Mouse (Mus musculus) activated CD4-positive, CD25-positive, alpha-beta regulatory T cell, adult 9 weeks (primary cell): ENCODE data around the gene Zfp87. TPM values are rescaled to one million over a fixed set of nuclear protein-coding genes. Genes with fewer than 3 reads are reported as not detected.

Experiments used
- polyA plus RNA-seq: library from polyadenylated mRNA; unstranded; fragments of 100-300 nt; shearing (Covaris generic); gene quantifications from one replicate; pipeline ENCODE4 v1.2.1, GENCODE M21; 2017

Gene Zfp87
- 46.9 TPM for polyA plus RNA-seq

DNA sequence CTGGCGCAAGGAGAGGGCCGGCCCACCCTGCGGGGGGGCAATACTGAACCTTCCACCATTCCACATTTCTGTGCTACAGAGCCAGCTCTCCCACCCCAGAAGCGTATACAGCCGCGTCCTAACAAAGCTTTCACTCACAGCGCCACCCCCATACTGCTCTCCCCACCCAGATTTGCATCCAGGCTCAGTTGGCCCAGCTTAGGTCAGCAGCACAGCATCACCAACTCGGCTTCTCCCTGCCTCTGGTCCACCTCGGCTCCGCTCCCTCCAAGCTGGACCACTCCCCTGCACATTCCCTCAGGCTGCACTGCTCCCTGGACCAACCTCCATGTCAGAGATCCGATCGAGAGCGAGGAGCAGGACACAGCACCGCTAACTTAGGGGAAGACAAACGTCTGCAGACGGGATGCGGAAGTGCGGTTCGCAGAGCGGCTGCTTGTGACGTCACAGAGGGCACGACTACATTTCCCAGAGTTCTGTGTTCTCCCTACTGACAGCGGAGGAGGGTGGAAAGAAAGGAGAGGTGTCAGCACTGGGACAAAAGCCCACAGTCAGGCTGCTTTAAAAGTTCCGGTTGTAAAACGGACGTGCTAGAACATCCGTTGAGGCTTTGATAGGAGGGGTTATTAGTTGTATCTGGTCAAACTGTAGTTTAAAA is at the start of gene Zfp87, which contains the start of gene Gm26965:
TSS of gene Zfp87 (minus strand) at position 425 of the 658 bp plus-strand sequence.
TSS of gene Gm26965 (minus strand) at position 399 of the 658 bp plus-strand sequence.

DNA sequence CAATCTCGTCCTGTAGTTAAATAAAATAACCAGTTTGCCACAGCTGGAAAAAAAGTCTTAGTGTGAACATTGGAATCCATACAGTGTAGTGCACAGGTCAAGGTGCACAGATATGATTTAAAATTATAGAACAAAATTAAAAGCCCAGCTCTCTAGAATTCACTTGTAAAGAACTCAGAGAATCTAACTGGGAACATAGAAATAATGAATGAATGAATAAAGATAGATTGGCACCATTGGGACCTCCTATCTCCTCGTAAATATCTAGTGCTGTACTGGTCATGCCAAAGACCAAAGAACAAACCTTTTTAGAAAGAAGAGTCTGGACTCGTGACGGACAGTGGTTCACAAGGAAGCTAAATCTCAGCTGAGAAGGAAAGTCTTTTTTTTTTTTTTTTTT is 27.8 kb upstream of the Zfp87 start, which contains the start of gene Zfp748:
TSS of gene Zfp748 (minus strand) at position 101 of the 400 bp plus-strand sequence.

DNA sequence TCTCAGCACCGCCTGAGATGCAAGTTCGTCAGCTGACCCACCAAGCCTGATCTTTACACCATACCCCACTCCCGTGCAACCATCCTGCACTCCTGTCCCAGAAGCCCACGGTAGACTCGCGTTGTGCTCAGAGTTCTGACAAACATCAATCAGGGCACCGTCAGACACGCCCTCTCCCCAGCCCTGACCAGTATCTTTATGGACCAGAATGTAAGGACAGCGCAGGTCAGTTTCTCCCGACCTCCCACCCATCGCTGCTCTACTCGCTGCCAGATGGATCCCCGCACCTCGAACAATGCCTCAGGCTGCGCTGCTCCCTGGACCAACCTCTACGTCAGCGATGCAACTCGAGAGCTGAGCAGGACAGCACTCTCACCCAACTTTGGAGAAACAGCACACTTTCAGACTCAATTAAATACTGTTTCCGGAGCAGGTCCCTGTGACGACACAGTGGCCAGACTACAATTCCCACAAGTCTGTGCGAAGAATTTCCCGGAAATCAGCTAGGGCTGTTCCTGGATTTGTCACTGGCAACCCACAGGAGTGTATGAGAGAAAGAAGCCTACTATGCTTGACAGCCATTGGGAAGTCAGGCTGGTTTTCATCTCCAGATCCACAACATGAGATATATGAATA is 25.8 kb downstream of the Zfp87 start, which contains the start of gene Zfp58:
TSS of gene Zfp58 (minus strand) at position 472 of the 636 bp plus-strand sequence.

DNA sequence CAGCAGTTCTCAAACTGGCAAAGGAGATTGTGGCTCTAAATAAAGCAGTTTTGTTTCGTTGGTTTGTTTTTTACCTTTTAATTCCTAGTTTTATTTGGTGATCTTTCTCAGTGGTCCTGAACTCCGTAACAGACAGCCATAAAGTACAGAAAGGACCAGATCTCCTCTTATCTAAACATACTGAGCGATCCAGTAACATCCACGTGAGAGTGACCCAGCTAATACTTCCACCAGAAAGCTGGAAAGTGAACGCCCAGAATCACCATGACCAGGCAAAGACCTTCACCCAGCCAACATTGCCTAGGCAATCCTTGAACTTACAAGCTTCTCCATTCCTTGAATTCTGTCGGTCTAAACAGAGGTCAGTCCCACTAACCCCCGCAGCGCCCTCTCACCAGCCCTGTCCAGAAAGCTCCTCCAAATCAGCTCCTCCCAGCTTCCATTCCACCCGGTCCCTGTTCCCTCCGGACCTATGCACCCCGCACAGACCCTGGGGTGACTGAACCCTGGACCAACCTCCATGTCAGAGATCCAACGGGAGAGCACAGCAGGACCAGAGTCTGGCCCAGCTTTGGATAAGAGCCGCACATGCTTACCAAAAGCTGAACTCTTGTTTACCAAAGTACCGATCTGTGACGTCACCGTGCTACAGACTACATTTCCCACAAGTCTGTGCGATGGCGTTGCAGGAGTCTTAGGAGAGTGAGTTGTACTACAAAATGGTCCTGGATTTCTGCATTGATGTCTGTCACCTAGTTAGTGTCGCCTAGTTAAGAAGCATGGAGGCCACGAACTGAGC is 42.2 kb downstream of the Zfp87 start, which contains the start of gene Zfp874b:
TSS of gene Zfp874b (minus strand) at position 634 of the 799 bp plus-strand sequence.

Other genes starting within 250 kb of the Zfp87 start
- 3.4 TPM for gene Zfp458, start 247.7 kb downstream of the Zfp87 start, polyA plus RNA-seq
- gene Zfp457, start 219.7 kb downstream of the Zfp87 start, polyA plus RNA-seq, result 0.48 TPM
- gene Zfp595, start 193.6 kb downstream of the Zfp87 start, polyA plus RNA-seq, result 7.2 TPM
- 3.3 TPM for gene Gm28044, start 165.6 kb downstream of the Zfp87 start, polyA plus RNA-seq
- gene Zfp953, start 165.6 kb downstream of the Zfp87 start, polyA plus RNA-seq, result 3.0 TPM
- 2.6 TPM for gene Gm28041, start 150.4 kb downstream of the Zfp87 start, polyA plus RNA-seq
- gene Zfp456, start 150.4 kb downstream of the Zfp87 start, polyA plus RNA-seq, result 7.3 TPM
- gene Zfp429, start 126.4 kb downstream of the Zfp87 start, polyA plus RNA-seq, result 23.5 TPM
- gene Zfp459, start 104.8 kb downstream of the Zfp87 start, polyA plus RNA-seq, result 2.1 TPM
- 21.5 TPM for gene Zfp874a, start 74.6 kb downstream of the Zfp87 start, polyA plus RNA-seq
- gene Zfp874b, start 41.9 kb downstream of the Zfp87 start, polyA plus RNA-seq, result 15.3 TPM
- 17.2 TPM for gene Zfp58, start 25.6 kb downstream of the Zfp87 start, polyA plus RNA-seq
- gene Gm26965, start within 50 bp of the Zfp87 start, polyA plus RNA-seq, result not detected
- 21.4 TPM for gene Zfp748, start 27.7 kb upstream of the Zfp87 start, polyA plus RNA-seq
- gene Zfp729b, start 83.5 kb upstream of the Zfp87 start, polyA plus RNA-seq, result 8.5 TPM
- 6.1 TPM for gene Gm49345, start 111.6 kb upstream of the Zfp87 start, polyA plus RNA-seq
- gene Zfp729a, start 111.6 kb upstream of the Zfp87 start, polyA plus RNA-seq, result 8.2 TPM
- 21.9 TPM for gene Zfp738, start 160.9 kb upstream of the Zfp87 start, polyA plus RNA-seq
- gene Zfp65, start 203.0 kb upstream of the Zfp87 start, polyA plus RNA-seq, result 10.6 TPM
- 11.7 TPM for gene Zfp85, start 229.1 kb upstream of the Zfp87 start, polyA plus RNA-seq